In the genomic region with DNA sequence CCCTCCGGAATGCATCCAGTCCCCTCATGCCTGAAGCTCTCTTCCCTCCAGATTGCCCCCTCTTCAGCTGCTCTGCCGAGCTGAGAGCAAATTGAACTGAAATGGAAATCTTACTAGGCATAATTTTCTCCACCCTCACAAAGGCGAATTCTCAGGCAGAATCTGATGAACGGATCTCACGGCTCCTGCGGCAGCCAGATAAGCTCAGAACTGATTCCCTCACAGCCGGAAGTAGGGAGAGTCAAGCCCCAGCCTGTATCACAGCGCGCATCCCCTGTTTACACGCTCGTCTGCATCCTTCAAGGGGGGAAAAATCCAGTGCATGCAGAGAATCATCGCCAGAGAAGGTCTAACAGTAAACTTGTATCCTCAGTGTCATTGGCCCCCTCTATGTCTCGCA, we compare ENCODE assay signal across 13 mouse cellular contexts.
DNase-seq lines count a peak whose midpoint lies in the region; ATAC-seq lines count a peak whose summit lies in the region.
"Had no signal": no experiment of that assay in that cellular context is flagged by ENCODE, and none has a peak within 500 bp of the region (broad histone marks: within the 10 kb centered on the region; RNA-seq: fewer than 3 reads in every experiment).

No protein-coding gene starts in this region.

- H3K9me3 ChIP-seq in forebrain, embryonic 10.5 days = no peaks in the 10 kb centered on the region
- no peaks in the 10 kb centered on the region for H3K9me3 ChIP-seq in forebrain, embryonic 11.5 days (ENCODE audit: control insufficient read depth, low read length)
- H3K9me3 ChIP-seq in hindbrain, embryonic 12.5 days (replicated peaks) = no peaks in the 10 kb centered on the region
- no peaks in the 10 kb centered on the region for H3K9me3 ChIP-seq in midbrain, embryonic 16.5 days (replicated peaks; ENCODE audit: control insufficient read depth, low read length, poor library complexity, severe bottlenecking)
- H3K9me3 ChIP-seq in limb, embryonic 10.5 days (replicated peaks) = no peaks in the 10 kb centered on the region
- H3K9me3 ChIP-seq: limb, embryonic 15.5 days had no signal

- no peak overlapping the region for H3K4me2 ChIP-seq in forebrain, embryonic 11.5 days (ENCODE audit: low read depth, low read length, severe bottlenecking)
- H3K4me2 ChIP-seq in hindbrain, embryonic 12.5 days (replicated peaks) = no peak overlapping the region
- H3K4me2 ChIP-seq in midbrain, embryonic 16.5 days (ENCODE audit: low read length) = peak overlapping the region; percentile 39
- H3K4me2 ChIP-seq: limb, embryonic 15.5 days had no signal

- peak overlapping the region; percentile 32 for H3K27ac ChIP-seq in forebrain, embryonic 10.5 days
- H3K27ac ChIP-seq in forebrain, embryonic 11.5 days (ENCODE audit: low read depth, low read length) = no peak overlapping the region
- H3K27ac ChIP-seq in hindbrain, embryonic 12.5 days = peak overlapping the region; percentile 79
- peak overlapping the region; percentile 48 for H3K27ac ChIP-seq in midbrain, embryonic 16.5 days (ENCODE audit: low read length)
- no peak overlapping the region for H3K27ac ChIP-seq in limb, embryonic 10.5 days
- H3K27ac ChIP-seq: limb, embryonic 15.5 days had no signal

- H3K36me3 ChIP-seq in forebrain, embryonic 10.5 days (replicated peaks) = no peaks in the 10 kb centered on the region
- no peaks in the 10 kb centered on the region for H3K36me3 ChIP-seq in forebrain, embryonic 11.5 days (ENCODE audit: control insufficient read depth, insufficient read depth, low read length)
- no peaks in the 10 kb centered on the region for H3K36me3 ChIP-seq in hindbrain, embryonic 12.5 days
- H3K36me3 ChIP-seq in midbrain, embryonic 16.5 days (ENCODE audit: control insufficient read depth, insufficient read depth, low read length) = no peaks in the 10 kb centered on the region
- no peaks in the 10 kb centered on the region for H3K36me3 ChIP-seq in limb, embryonic 10.5 days
- H3K36me3 ChIP-seq: limb, embryonic 15.5 days had no signal

- H3K4me3 ChIP-seq in forebrain, embryonic 10.5 days = no peak overlapping the region
- no peak overlapping the region for H3K4me3 ChIP-seq in forebrain, embryonic 11.5 days (ENCODE audit: low read depth, low read length)
- H3K4me3 ChIP-seq in hindbrain, embryonic 12.5 days = no peak overlapping the region
- H3K4me3 ChIP-seq in midbrain, embryonic 16.5 days (ENCODE audit: low read depth, low read length) = no peak overlapping the region; the same call in 1 of the 2 replicates
- H3K4me3 ChIP-seq in limb, embryonic 10.5 days = no peak overlapping the region
- H3K4me3 ChIP-seq: limb, embryonic 15.5 days had no signal

- 70% methylated on average over 13 of the region's 13 CpGs for WGBS in forebrain, embryonic 10.5 days
- 57% methylated on average over 13 of the region's 13 CpGs for WGBS in forebrain, embryonic 11.5 days
- WGBS in hindbrain, embryonic 12.5 days = 61% methylated on average over 13 of the region's 13 CpGs
- 33% methylated on average over 13 of the region's 13 CpGs for WGBS in midbrain, embryonic 16.5 days
- 83% methylated on average over 13 of the region's 13 CpGs for WGBS in limb, embryonic 10.5 days

- no peak for ATAC-seq in forebrain, embryonic 11.5 days (replicated peaks; ENCODE audit: low FRiP score)
- ATAC-seq in hindbrain, embryonic 12.5 days (ENCODE audit: low FRiP score) = 0 out of 2 replicates have a peak, but pooled peaks have one; percentile 35
- ATAC-seq in midbrain, embryonic 16.5 days = peak; percentile 50
- ATAC-seq: lung, postnatal 0 days had no signal

- H3K9ac ChIP-seq in forebrain, embryonic 11.5 days (ENCODE audit: low read length) = no peak overlapping the region; the same call in 1 of the 2 replicates
- no peak overlapping the region for H3K9ac ChIP-seq in hindbrain, embryonic 12.5 days
- peak overlapping the region; percentile 4; the same call in 1 of the 2 replicates for H3K9ac ChIP-seq in midbrain, embryonic 16.5 days (ENCODE audit: low read depth, low read length)
- H3K9ac ChIP-seq: limb, embryonic 15.5 days had no signal

- no peak for DNase-seq in forebrain, embryonic 10.5 days (ENCODE audit: extremely low spot score, low spot score)
- no peak for DNase-seq in forebrain, embryonic 11.5 days (ENCODE audit: low spot score)
- DNase-seq in brain, adult 2 months (ENCODE audit: low read depth, low spot score) = peak; percentile 53
- no peak for DNase-seq in adrenal gland, adult 8-10 months
- no peak for DNase-seq in gastrocnemius, postnatal 10 days
- no peak for DNase-seq in limb, embryonic 10.5 days (ENCODE audit: low spot score)
- DNase-seq: cerebellum, adult 2 months; heart, adult 18-20 months; kidney, adult 8-10 months had no signal

- peaks cover 39% of the 10 kb centered on the region for H3K4me1 ChIP-seq in forebrain, embryonic 10.5 days
- H3K4me1 ChIP-seq in forebrain, embryonic 11.5 days (replicated peaks; ENCODE audit: control insufficient read depth, insufficient read depth, low read length) = peaks cover 4% of the 10 kb centered on the region; the same call in 1 of the 2 replicates
- H3K4me1 ChIP-seq in hindbrain, embryonic 12.5 days = peaks cover 25% of the 10 kb centered on the region
- H3K4me1 ChIP-seq in midbrain, embryonic 16.5 days (ENCODE audit: control insufficient read depth, insufficient read depth, low read length) = peaks cover 19% of the 10 kb centered on the region
- H3K4me1 ChIP-seq in limb, embryonic 10.5 days = peaks cover 8% of the 10 kb centered on the region
- H3K4me1 ChIP-seq: limb, embryonic 15.5 days had no signal

- H3K27me3 ChIP-seq in forebrain, embryonic 10.5 days (ENCODE audit: poor library complexity, severe bottlenecking) = no peaks in the 10 kb centered on the region
- H3K27me3 ChIP-seq in forebrain, embryonic 11.5 days (ENCODE audit: control insufficient read depth, insufficient read depth, low read length) = no peaks in the 10 kb centered on the region
- H3K27me3 ChIP-seq in hindbrain, embryonic 12.5 days = no peaks in the 10 kb centered on the region
- H3K27me3 ChIP-seq in midbrain, embryonic 16.5 days (ENCODE audit: control insufficient read depth, insufficient read depth, low read depth, low read length) = no peaks in the 10 kb centered on the region
- no peaks in the 10 kb centered on the region for H3K27me3 ChIP-seq in limb, embryonic 10.5 days (ENCODE audit: low read depth, poor library complexity, severe bottlenecking)
- H3K27me3 ChIP-seq: limb, embryonic 15.5 days had no signal

Comparison
In these comparisons a context has a peak if more than half of its experiments do, and no peak if none do; other contexts are left out.
1. H3K27ac ChIP-seq: peak in forebrain, embryonic 10.5 days (single experiment), hindbrain, embryonic 12.5 days (single experiment) and midbrain, embryonic 16.5 days (single experiment); none in forebrain, embryonic 11.5 days (single experiment) and limb, embryonic 10.5 days (single experiment).